Mouse (Mus musculus) neural tube, embryonic 12.5 days (tissue): ENCODE data around the gene 4921504E06Rik. TPM values are rescaled to one million over a fixed set of nuclear protein-coding genes. Genes with fewer than 3 reads are reported as not detected.

Experiments
- ATAC-seq: fragments of 200-750 bp; cut with Nextera tagmentation; 2 replicates; pipeline ENCODE4 v1.8.0; 2017; ENCODE audit warnings: low read depth, mild to moderate bottlenecking, moderate TSS enrichment, moderate library complexity; ENCODE audit not compliant: low FRiP score
- H3K27ac ChIP-seq: fragments of 300-500 bp; sonication (generic); 2 replicates; pipeline ENCODE4 v1.5.1; 2016
- H3K27me3 ChIP-seq: fragments of 300-500 bp; sonication (generic); replicated peaks from 2 replicates; pipeline ENCODE4 v1.6.1; 2016; ENCODE audit warnings: mild to moderate bottlenecking
- H3K36me3 ChIP-seq: fragments of 300-500 bp; sonication (generic); 2 replicates; pipeline ENCODE4 v1.6.1; 2016; ENCODE audit warnings: mild to moderate bottlenecking
- H3K4me1 ChIP-seq: fragments of 300-500 bp; sonication (generic); 2 replicates; pipeline ENCODE4 v1.6.1; 2016
- H3K4me2 ChIP-seq: fragments of 300-500 bp; sonication (generic); replicated peaks from 2 replicates; pipeline ENCODE4 v1.6.1; 2016; ENCODE audit warnings: mild to moderate bottlenecking
- H3K4me3 ChIP-seq: fragments of 300-500 bp; sonication (generic); 2 replicates; pipeline ENCODE4 v1.5.1; 2016
- H3K9ac ChIP-seq: fragments of 300-500 bp; sonication (generic); 2 replicates; pipeline ENCODE4 v1.6.1; 2016; ENCODE audit warnings: mild to moderate bottlenecking
- H3K9me3 ChIP-seq: fragments of 300-500 bp; sonication (generic); 2 replicates; pipeline ENCODE4 v1.6.1; 2016; ENCODE audit warnings: mild to moderate bottlenecking
- WGBS: fragments of 180-500 bp; shearing (Covaris S2); methylation state at CpG from one replicate; pipeline ENCODE4 v1.1.7; 2016; 5-methylcytosine and 5-hydroxymethylcytosine counted together
- polyA plus RNA-seq: library from polyadenylated mRNA; unstranded; fragments of >200 nt; fragmentation: Nextera tagmentation; extraction: Ambion mirVana; gene quantifications from 2 replicates; pipeline ENCODE4 v1.2.1, GENCODE M21; 2016

4921504E06Rik gene
- polyA plus RNA-seq, 1 experiment from 2014 or later: not detected

GRCm38 (mm10) chr2:19431614-19432323 is 121.9 kb downstream of the 4921504E06Rik start:
- Histone ChIP-seq H3K9me3 (no peaks in the 10 kb centered on the region), H3K9ac (no peak overlapping the region), H3K36me3 (no peaks in the 10 kb centered on the region), H3K4me3 (no peak overlapping the region), H3K27ac (no peak overlapping the region), H3K4me1 (peaks cover 23% of the 10 kb centered on the region), H3K4me2 (peak overlapping the region; percentile 63), H3K27me3 (peaks cover 75% of the 10 kb centered on the region)
- peak; percentile 80 for ATAC-seq
- WGBS: 1% methylated on average over 41 of the region's 41 CpGs

GRCm38 (mm10) chr2:19431186-19431585 is 122.5 kb downstream of the 4921504E06Rik start:
- H3K4me2 ChIP-seq: peak overlapping the region; percentile 63
- peaks cover 23% of the 10 kb centered on the region for H3K4me1 ChIP-seq
- H3K27me3 ChIP-seq: peaks cover 80% of the 10 kb centered on the region
- H3K9me3 ChIP-seq: no peaks in the 10 kb centered on the region
- no peak overlapping the region for H3K9ac ChIP-seq
- peak overlapping the region; percentile 35 for H3K4me3 ChIP-seq
- no peaks in the 10 kb centered on the region for H3K36me3 ChIP-seq
- WGBS: under 1% methylated on average over 18 of the region's 18 CpGs
- peak; percentile 81 for ATAC-seq
- no peak overlapping the region for H3K27ac ChIP-seq

- Histone ChIP-seq H3K4me2 (peak overlapping the region; percentile 63), H3K36me3 (no peaks in the 10 kb centered on the region), H3K27ac (no peak overlapping the region), H3K9ac (no peak overlapping the region), H3K4me3 (peak overlapping the region; percentile 35), H3K4me1 (peaks cover 23% of the 10 kb centered on the region), H3K27me3 (peaks cover 78% of the 10 kb centered on the region), H3K9me3 (no peaks in the 10 kb centered on the region)
- ATAC-seq: peak; percentile 67
- WGBS: under 1% methylated on average over 33 of the region's 33 CpGs
These were observed 123.0 kb downstream of the 4921504E06Rik start for GRCm38 (mm10) chr2:19430746-19431145.

- Histone ChIP-seq H3K27ac (no peak overlapping the region), H3K4me1 (peaks cover 23% of the 10 kb centered on the region), H3K36me3 (no peaks in the 10 kb centered on the region), H3K4me3 (0 out of 2 replicates have a peak overlapping the region, but pooled peaks have one; percentile 9), H3K27me3 (peaks cover 79% of the 10 kb centered on the region), H3K4me2 (peak overlapping the region; percentile 63), H3K9me3 (no peaks in the 10 kb centered on the region), H3K9ac (no peak overlapping the region)
- WGBS: 2% methylated on average over 31 of the region's 31 CpGs
- ATAC-seq: peak; percentile 19; the same call in 1 of the 2 replicates
These were observed 123.7 kb downstream of the 4921504E06Rik start for GRCm38 (mm10) chr2:19429691-19430690.

GRCm38 (mm10) chr2:19429031-19429430 is 124.7 kb downstream of the 4921504E06Rik start:
- Histone ChIP-seq H3K9me3 (no peaks in the 10 kb centered on the region), H3K27me3 (peaks cover 80% of the 10 kb centered on the region), H3K4me1 (peaks cover 23% of the 10 kb centered on the region), H3K27ac (no peak overlapping the region), H3K4me2 (peak overlapping the region; percentile 63; the same call in 1 of the 2 replicates), H3K9ac (no peak overlapping the region), H3K36me3 (no peaks in the 10 kb centered on the region), H3K4me3 (no peak overlapping the region)
- WGBS: 5% methylated on average over 10 of the region's 10 CpGs
- no peak for ATAC-seq

GRCm38 (mm10) chr2:19423086-19423485 is 130.6 kb downstream of the 4921504E06Rik start:
- WGBS: 75% methylated on average over 6 of the region's 6 CpGs

GRCm38 (mm10) chr2:19422226-19422625 is 131.5 kb downstream of the 4921504E06Rik start:
- Histone ChIP-seq H3K36me3 (no peaks in the 10 kb centered on the region), H3K4me3 (no peak overlapping the region), H3K4me1 (peaks cover 8% of the 10 kb centered on the region; the same call in 1 of the 2 replicates), H3K27ac (no peak overlapping the region), H3K4me2 (no peak overlapping the region), H3K9ac (no peak overlapping the region), H3K9me3 (no peaks in the 10 kb centered on the region), H3K27me3 (peaks cover 33% of the 10 kb centered on the region)
- ATAC-seq: no peak

More at GRCm38 (mm10) chr2:19423086-19423485, 130.6 kb downstream of the 4921504E06Rik start:
- peaks cover 8% of the 10 kb centered on the region; the same call in 1 of the 2 replicates for H3K4me1 ChIP-seq
- H3K27ac ChIP-seq: no peak overlapping the region
- H3K27me3 ChIP-seq: peaks cover 39% of the 10 kb centered on the region
- H3K9ac ChIP-seq: no peak overlapping the region
- H3K4me2 ChIP-seq: no peak overlapping the region
- H3K36me3 ChIP-seq: no peaks in the 10 kb centered on the region
- ATAC-seq: no peak
- H3K4me3 ChIP-seq: no peak overlapping the region
- no peaks in the 10 kb centered on the region for H3K9me3 ChIP-seq

GRCm38 (mm10) chr2:19419686-19420345 is 133.9 kb downstream of the 4921504E06Rik start:
- WGBS: 83% methylated on average over 1 of the region's 1 CpGs
- Histone ChIP-seq H3K36me3 (no peaks in the 10 kb centered on the region), H3K27ac (no peak overlapping the region), H3K9me3 (no peaks in the 10 kb centered on the region), H3K4me3 (no peak overlapping the region), H3K4me1 (peaks cover 8% of the 10 kb centered on the region; the same call in 1 of the 2 replicates), H3K4me2 (no peak overlapping the region), H3K9ac (no peak overlapping the region), H3K27me3 (peaks cover 18% of the 10 kb centered on the region)
- ATAC-seq: no peak

GRCm38 (mm10) chr2:19416066-19416465 is 137.6 kb downstream of the 4921504E06Rik start:
- Histone ChIP-seq H3K4me2 (no peak overlapping the region), H3K27me3 (0 out of 2 replicates have a peak, but pooled peaks cover 11% of the 10 kb centered on the region), H3K9ac (no peak overlapping the region), H3K4me3 (no peak overlapping the region), H3K9me3 (no peaks in the 10 kb centered on the region), H3K36me3 (no peaks in the 10 kb centered on the region), H3K4me1 (0 out of 2 replicates have a peak, but pooled peaks cover 3% of the 10 kb centered on the region), H3K27ac (no peak overlapping the region)
- 73% methylated on average over 6 of the region's 6 CpGs for WGBS
- no peak for ATAC-seq

GRCm38 (mm10) chr2:19415063-19415521 is 138.6 kb downstream of the 4921504E06Rik start:
- WGBS: 2% methylated on average over 6 of the region's 6 CpGs
- Histone ChIP-seq H3K9me3 (no peaks in the 10 kb centered on the region), H3K36me3 (no peaks in the 10 kb centered on the region), H3K9ac (no peak overlapping the region), H3K4me1 (0 out of 2 replicates have a peak, but pooled peaks cover 3% of the 10 kb centered on the region), H3K4me2 (peak overlapping the region; percentile 59), H3K27me3 (0 out of 2 replicates have a peak, but pooled peaks cover 9% of the 10 kb centered on the region), H3K4me3 (peak overlapping the region; percentile 7; the same call in 1 of the 2 replicates), H3K27ac (no peak overlapping the region)
- ATAC-seq: peak; percentile 60

- Histone ChIP-seq H3K27ac (no peak overlapping the region), H3K36me3 (no peaks in the 10 kb centered on the region), H3K4me1 (no peaks in the 10 kb centered on the region), H3K4me2 (peak overlapping the region; percentile 59), H3K9me3 (no peaks in the 10 kb centered on the region), H3K4me3 (peak overlapping the region; percentile 7; the same call in 1 of the 2 replicates), H3K27me3 (0 out of 2 replicates have a peak, but pooled peaks cover 6% of the 10 kb centered on the region), H3K9ac (peak overlapping the region; percentile 35; the same call in 1 of the 2 replicates)
- WGBS: 23% methylated on average over 19 of the region's 19 CpGs
- peak; percentile 69 for ATAC-seq
These were observed 139.3 kb downstream of the 4921504E06Rik start for GRCm38 (mm10) chr2:19414222-19414965.
